Mouse (Mus musculus): ENCODE data around the gene 9930022D16Rik. TPM values are rescaled to one million over a fixed set of nuclear protein-coding genes. Genes with fewer than 3 reads are reported as not detected.

The 9930022D16Rik gene
- total and polyA plus RNA-seq, 3 experiments: 0.04 TPM; not detected in 2

GRCm38 (mm10) chr11:109417472-109418040 is 3.8 kb downstream of the 9930022D16Rik start:
- H3K27ac ChIP-seq (ENCODE audit: control insufficient read depth, low read depth, low read length): no peak overlapping the region
- TF ChIP-seq ETS1 (IDR thresholded peaks at IDR 0.05; ENCODE audit: low read depth, low read length): no peak
- no peak for TF ChIP-seq TAL1 (IDR thresholded peaks at IDR 0.05; ENCODE audit: low read length)
- no peak for TF ChIP-seq NELFE (IDR thresholded peaks at IDR 0.05; ENCODE audit: low read depth, low read length)
- no peak for TF ChIP-seq RAD21 (IDR thresholded peaks at IDR 0.05; ENCODE audit: low read depth, low read length)
- TF ChIP-seq MYB (IDR thresholded peaks at IDR 0.05; ENCODE audit: low read depth, low read length): no peak
- no peak for TF ChIP-seq POLR2AphosphoS2 (IDR thresholded peaks at IDR 0.05; ENCODE audit: low read length)
- TF ChIP-seq USF1 (IDR thresholded peaks at IDR 0.05; ENCODE audit: low read depth, low read length): no peak
- TF ChIP-seq MAZ (IDR thresholded peaks at IDR 0.05; ENCODE audit: low read depth, low read length): no peak
- TF ChIP-seq EP300 (IDR thresholded peaks at IDR 0.05; ENCODE audit: low read depth in 1 of 2, low read length in 2 of 2): no peak
- no peak for TF ChIP-seq POLR2A (IDR thresholded peaks at IDR 0.05; ENCODE audit: control insufficient read depth in 1 of 2, insufficient read depth in 1 of 2, low read depth in 1 of 2, low read length in 2 of 2, poor library complexity in 1 of 2)
- TF ChIP-seq ELF1 (IDR thresholded peaks at IDR 0.05; ENCODE audit: low read depth, low read length): no peak
- TF ChIP-seq POLR2AphosphoS5 (IDR thresholded peaks at IDR 0.05; ENCODE audit: borderline replicate concordance, low read depth, low read length): no peak
- TF ChIP-seq E2F4 (IDR thresholded peaks at IDR 0.05; ENCODE audit: borderline replicate concordance, low read depth, low read length): no peak
- TF ChIP-seq SIN3A (IDR thresholded peaks at IDR 0.05; ENCODE audit: low read length): no peak
- TF ChIP-seq HCFC1 (IDR thresholded peaks at IDR 0.05; ENCODE audit: low read depth, low read length): no peak
- TF ChIP-seq MAX (IDR thresholded peaks at IDR 0.05; ENCODE audit: low read length): no peak
- TF ChIP-seq RCOR1 (IDR thresholded peaks at IDR 0.05; ENCODE audit: low read depth, low read length): no peak
- DNase-seq (ENCODE audit: low read depth, low spot score): no peak
- H3K9me3 ChIP-seq (replicated peaks; ENCODE audit: insufficient read depth, low read length): no peaks in the 10 kb centered on the region
- peaks cover 4 to 9% of the 10 kb centered on the region in 2 experiments; a peak in 3 of 4 replicates for H3K4me1 ChIP-seq (ENCODE audit: control insufficient read depth in 1 of 2, insufficient read depth in 2 of 2, low read length in 2 of 2)
- no peak overlapping the region for H3K4me3 ChIP-seq (ENCODE audit: control insufficient read depth in 1 of 2, insufficient read depth in 1 of 2, low read depth in 2 of 2, low read length in 2 of 2)
- H3K9ac ChIP-seq (ENCODE audit: control insufficient read depth, low read depth, low read length, poor library complexity, severe bottlenecking): no peak overlapping the region
- no peaks in the 10 kb centered on the region; the same call in 1 of the 2 replicates for H3K79me2 ChIP-seq (ENCODE audit: control insufficient read depth, insufficient read depth, low read length, poor library complexity)
- no peaks in the 10 kb centered on the region for H3K27me3 ChIP-seq (ENCODE audit: control insufficient read depth in 1 of 2, insufficient read depth in 2 of 2, low read length in 2 of 2)
- H3K36me3 ChIP-seq (ENCODE audit: control insufficient read depth in 1 of 2, insufficient read depth in 2 of 2, low read length in 2 of 2): peaks cover 0 to 5% of the 10 kb centered on the region in 2 experiments; a peak in 1 of 4 replicates

- Histone ChIP-seq H3K79me2 (ENCODE audit: control insufficient read depth, insufficient read depth, low read length, poor library complexity) (no peaks in the 10 kb centered on the region; the same call in 1 of the 2 replicates), H3K9me3 (replicated peaks; ENCODE audit: insufficient read depth, low read length) (no peaks in the 10 kb centered on the region), H3K4me1 (ENCODE audit: control insufficient read depth in 1 of 2, insufficient read depth in 2 of 2, low read length in 2 of 2) (peaks cover 8 to 9% of the 10 kb centered on the region in 2 experiments; a peak in 3 of 4 replicates), H3K4me3 (ENCODE audit: control insufficient read depth in 1 of 2, insufficient read depth in 1 of 2, low read depth in 2 of 2, low read length in 2 of 2) (peak overlapping the region; percentile 76 to 77), H3K27ac (ENCODE audit: control insufficient read depth, low read depth, low read length) (no peak overlapping the region; the same call in 1 of the 2 replicates), H3K36me3 (ENCODE audit: control insufficient read depth in 1 of 2, insufficient read depth in 2 of 2, low read length in 2 of 2) (peaks cover 0 to 5% of the 10 kb centered on the region in 2 experiments; a peak in 1 of 4 replicates), H3K9ac (ENCODE audit: control insufficient read depth, low read depth, low read length, poor library complexity, severe bottlenecking) (peak overlapping the region; percentile 75), H3K27me3 (ENCODE audit: control insufficient read depth in 1 of 2, insufficient read depth in 2 of 2, low read length in 2 of 2) (no peaks in the 10 kb centered on the region)
- DNase-seq (ENCODE audit: low read depth, low spot score): no peak
- TF ChIP-seq MAFK (IDR thresholded peaks at IDR 0.05; ENCODE audit: borderline replicate concordance, low read depth, low read length): no peak
- TF ChIP-seq RCOR1 (IDR thresholded peaks at IDR 0.05; ENCODE audit: low read depth, low read length): no peak
- TF ChIP-seq NRF1 (IDR thresholded peaks at IDR 0.05; ENCODE audit: insufficient read depth, low read depth, low read length, poor library complexity, severe bottlenecking): no peak
- no peak for TF ChIP-seq TAL1 (IDR thresholded peaks at IDR 0.05; ENCODE audit: low read length)
- TF ChIP-seq CTCF (IDR thresholded peaks at IDR 0.05 in 2 of 3, conservative IDR thresholded peaks at IDR 0.05 in 1 of 3; ENCODE audit: control insufficient read depth in 1 of 3, insufficient read depth in 1 of 3, low read depth in 2 of 3, low read length in 3 of 3, poor library complexity in 1 of 3, severe bottlenecking in 1 of 3): no peak
- TF ChIP-seq MYB (IDR thresholded peaks at IDR 0.05; ENCODE audit: low read depth, low read length): no peak
- no peak for TF ChIP-seq POLR2A (IDR thresholded peaks at IDR 0.05; ENCODE audit: control insufficient read depth in 1 of 2, insufficient read depth in 1 of 2, low read depth in 1 of 2, low read length in 2 of 2, poor library complexity in 1 of 2)
- no peak for TF ChIP-seq ZNF384 (IDR thresholded peaks at IDR 0.05; ENCODE audit: low read depth, low read length)
- no peak for TF ChIP-seq MXI1 (IDR thresholded peaks at IDR 0.05; ENCODE audit: low read depth, low read length)
These were observed 5.7 kb downstream of the 9930022D16Rik start for GRCm38 (mm10) chr11:109419461-109419860.

All from MEL (cell line).